Mouse (Mus musculus) B cell, adult (primary cell): ENCODE measurements around the gene Olfr843. TPM values are rescaled to one million over a fixed set of nuclear protein-coding genes. Genes with fewer than 3 reads are reported as not detected.

Experiments
- total RNA-seq: library from RNA; stranded (reverse); gene quantifications from 4 replicates; pipeline ENCODE4 v1.2.4, GENCODE M21; 2023; ENCODE audit not compliant: inconsistent age

The Olfr843 gene
- not detected in 4 replicates for total RNA-seq

GRCm38 (mm10) chr9:19251887-19252286 lies at the start of gene Olfr843:
Gene Olfr843 (minus strand): TSS chr9:19251987.

Other genes with a start within 250 kb of the Olfr843 start
- not detected in 4 replicates for gene Olfr835, start 219.3 kb downstream of the Olfr843 start, total RNA-seq
- gene Olfr836, start 131.6 kb downstream of the Olfr843 start, total RNA-seq = not detected in 4 replicates
- gene Olfr837, start 115.7 kb downstream of the Olfr843 start, total RNA-seq = not detected in 4 replicates
- gene Olfr839-ps1, start 74.7 kb downstream of the Olfr843 start, total RNA-seq = 0.06 TPM in 2 of 4 replicates, not detected in the others
- gene Olfr844, start 64.4 kb upstream of the Olfr843 start, total RNA-seq = not detected in 4 replicates
- not detected in 4 replicates for gene Olfr845, start 84.5 kb upstream of the Olfr843 start, total RNA-seq
- gene Olfr846, start 112.0 kb upstream of the Olfr843 start, total RNA-seq = not detected in 4 replicates
- not detected in 4 replicates for gene Olfr847, start 126.7 kb upstream of the Olfr843 start, total RNA-seq
- gene Olfr849, start 188.3 kb upstream of the Olfr843 start, total RNA-seq = not detected in 4 replicates
- not detected in 4 replicates for gene Olfr850, start 226.3 kb upstream of the Olfr843 start, total RNA-seq
- gene Olfr851, start 241.3 kb upstream of the Olfr843 start, total RNA-seq = not detected in 4 replicates